Mouse (Mus musculus) mouse embryonic stem cell (cell line): ENCODE measurements around the gene Tnrc6c.

Experiments
- in situ Hi-C, 2 experiments: fragments of 300-500 bp; cut with MboI; formaldehyde crosslinking; loops; 1 replicate in 1 of 2; 3 replicates in 1 of 2; pipeline ENCODE4 v1.14.3; 2019 to 2020; ENCODE audit warnings: low sequenced_read_pairs in 2 of 2, low pct_unique_long_range_greater_than_20kb in 1 of 2, mixed read lengths in 1 of 2; ENCODE audit not compliant: unreplicated experiment in 1 of 2

Gene Tnrc6c

DNA sequence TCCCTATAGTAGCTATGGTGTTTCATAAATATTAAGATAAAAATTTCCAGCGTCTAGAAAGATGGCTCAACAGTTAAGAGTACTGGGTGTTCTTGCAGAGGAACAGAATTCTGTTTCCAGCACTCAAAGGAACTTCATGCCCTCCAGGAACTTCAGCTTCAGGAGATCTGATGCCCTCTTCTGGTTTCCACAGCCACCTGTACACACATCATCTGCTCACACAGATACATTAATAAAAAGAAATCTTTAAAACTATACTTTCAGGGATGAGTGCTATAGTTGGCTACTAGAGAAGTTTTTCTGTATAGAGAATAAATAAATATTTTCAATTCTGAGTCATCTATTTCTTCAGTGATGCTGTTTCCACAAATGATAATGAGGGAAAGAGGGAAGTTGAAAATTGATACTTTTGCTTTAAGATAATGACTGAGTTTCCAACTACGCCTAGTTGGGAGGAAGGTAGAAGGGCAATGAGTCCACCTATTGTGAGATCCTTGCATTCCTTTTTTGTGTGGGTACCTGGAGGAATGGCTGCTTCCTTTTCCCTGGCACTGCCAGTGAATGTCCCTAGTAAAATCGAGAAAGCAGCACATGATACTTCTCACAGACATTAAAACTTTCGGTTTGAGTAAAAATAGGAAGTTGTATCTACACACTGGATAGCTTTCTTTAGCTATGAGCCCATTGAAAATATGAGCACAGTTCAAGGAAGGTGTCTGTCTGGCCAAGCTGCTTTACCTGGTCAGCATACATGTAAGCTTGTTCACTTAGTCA lies 9.1 kb downstream of the Tnrc6c start:
- in situ Hi-C loops: no loop called here

DNA sequence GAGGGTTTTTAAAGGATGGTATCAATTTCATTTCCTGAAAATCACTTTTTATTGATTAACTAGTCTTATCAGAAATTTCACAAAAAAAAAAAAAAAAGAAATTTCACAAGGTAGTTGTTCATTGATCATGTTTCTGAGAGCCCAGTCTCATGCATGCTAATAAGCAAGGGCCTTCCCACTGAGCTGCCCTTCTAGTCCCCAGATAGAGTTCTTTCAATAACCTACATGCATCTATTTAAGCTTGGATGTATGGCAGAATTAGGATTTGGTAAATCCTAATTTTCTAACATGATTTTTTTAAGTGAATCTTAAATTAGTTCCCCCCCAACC lies 9.7 kb downstream of the Tnrc6c start:
- in situ Hi-C loops: no loop called here

DNA sequence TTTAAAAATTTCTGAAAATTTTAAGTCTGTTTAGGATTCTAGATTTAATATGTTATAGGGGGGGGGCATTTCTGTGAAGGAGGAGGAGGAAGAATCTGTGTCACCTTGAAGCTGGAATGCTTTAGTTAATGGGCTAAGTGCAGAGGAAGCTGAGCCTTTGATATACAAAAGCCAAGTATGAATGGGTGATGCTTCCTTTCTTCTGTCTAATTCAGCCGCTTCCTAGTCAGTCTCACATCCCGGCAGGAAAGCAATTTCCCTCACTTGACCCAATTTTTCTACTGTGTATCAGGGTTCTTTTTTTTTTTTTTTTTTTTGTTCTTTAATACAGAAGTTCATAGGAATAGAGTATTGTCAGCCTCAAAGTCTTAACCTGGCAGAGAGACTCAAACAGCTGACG lies 11.1 kb downstream of the Tnrc6c start:
- in situ Hi-C loops: no loop called here

- in situ Hi-C loops: no loop called here
Observed at GRCm38 (mm10) chr11:117666563-117666962, 12.5 kb downstream of the Tnrc6c start.

GRCm38 (mm10) chr11:117667152-117667551 lies 13.1 kb downstream of the Tnrc6c start:
- in situ Hi-C loops: no loop called here

GRCm38 (mm10) chr11:117667825-117668224 lies 13.7 kb downstream of the Tnrc6c start:
- in situ Hi-C loops: no loop called here

- in situ Hi-C loops: no loop called here
Observed at GRCm38 (mm10) chr11:117671626-117672025, 17.5 kb downstream of the Tnrc6c start.

DNA sequence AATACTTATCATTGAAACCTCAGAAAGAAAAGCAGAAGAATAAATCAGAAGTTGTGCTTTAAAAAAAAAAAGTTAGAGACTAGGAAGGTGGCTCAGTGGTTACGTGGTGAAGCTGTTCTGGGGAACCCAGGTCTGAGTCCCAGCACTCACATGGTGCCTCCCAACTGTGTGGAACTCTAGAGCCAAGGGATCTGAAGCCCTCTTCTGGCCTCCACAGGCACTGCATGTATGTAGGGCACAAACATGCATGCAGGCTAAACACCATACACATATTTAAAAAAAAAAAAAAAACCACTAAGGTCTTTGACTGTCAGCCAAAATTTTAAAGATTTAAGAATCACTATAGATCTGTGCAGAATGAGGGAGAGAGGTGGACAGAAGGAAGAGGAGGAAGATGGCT lies 20.4 kb downstream of the Tnrc6c start:
- in situ Hi-C loops: no loop called here

- in situ Hi-C loops: no loop called here
Observed at GRCm38 (mm10) chr11:117676649-117677048, 22.6 kb downstream of the Tnrc6c start.

DNA sequence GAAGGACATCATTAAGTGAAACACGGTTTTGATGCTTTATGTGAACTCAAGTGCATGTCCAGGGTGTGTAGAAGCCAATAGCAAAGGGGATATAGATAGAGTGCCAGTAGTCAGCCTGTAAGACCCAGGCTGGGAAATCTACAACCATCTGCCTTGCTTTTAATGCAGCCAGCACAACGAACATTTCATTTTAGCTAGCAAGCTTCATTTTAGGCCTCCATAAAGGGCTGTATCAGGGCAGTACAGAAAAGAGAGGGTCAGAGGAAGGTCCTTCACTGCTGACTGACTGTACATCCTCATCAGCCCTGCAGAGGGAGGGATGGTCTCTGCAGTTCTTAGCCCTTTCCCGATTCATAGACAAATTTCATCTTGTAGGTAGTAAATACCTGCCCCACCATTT lies 23.0 kb downstream of the Tnrc6c start:
- in situ Hi-C loops: no loop called here

DNA sequence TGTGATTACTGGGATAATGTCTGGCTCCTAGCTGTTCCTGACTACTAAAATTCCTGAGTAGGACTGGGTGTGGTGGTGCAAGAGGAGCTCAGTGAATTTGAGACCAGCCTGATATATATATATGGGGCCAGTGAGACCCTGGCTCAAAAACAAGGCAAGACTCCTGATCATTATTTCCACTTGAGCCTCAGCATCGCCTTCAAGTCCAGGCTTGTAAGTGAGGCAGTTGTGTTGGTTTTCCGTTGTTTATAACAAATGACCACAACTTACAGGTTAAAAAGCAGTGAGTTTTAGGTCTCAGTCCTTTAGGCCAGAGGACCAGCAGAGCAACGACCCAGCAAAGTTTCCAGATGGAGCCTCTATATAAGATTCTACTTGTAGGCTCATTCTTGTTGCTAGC lies 23.5 kb downstream of the Tnrc6c start:
- in situ Hi-C loops: no loop called here

- in situ Hi-C loops: no loop called here
Observed at GRCm38 (mm10) chr11:117678155-117678554, 24.1 kb downstream of the Tnrc6c start.

GRCm38 (mm10) chr11:117678740-117679139 lies 24.7 kb downstream of the Tnrc6c start:
- in situ Hi-C loops: no loop called here

DNA sequence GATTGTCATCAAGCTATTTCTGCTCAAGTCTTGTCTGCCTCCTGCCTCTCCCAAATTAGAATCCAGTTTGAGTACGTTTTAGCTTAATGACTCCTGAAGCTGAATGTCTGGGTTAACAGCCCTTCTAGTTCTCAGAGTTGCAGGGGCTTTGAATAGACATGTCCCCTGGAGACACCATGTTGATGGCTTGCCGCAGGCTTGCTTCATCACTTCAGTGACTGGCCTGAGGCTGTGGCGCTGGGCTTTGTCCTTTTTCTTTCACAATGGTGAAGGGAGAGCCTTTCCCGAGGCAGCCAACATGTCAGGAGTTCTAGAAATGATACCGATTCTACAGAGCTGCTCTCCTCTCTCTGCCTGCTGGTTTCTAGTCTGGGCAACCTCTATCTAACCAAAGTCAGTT lies 30.6 kb downstream of the Tnrc6c start:
- in situ Hi-C loops: no loop called here

GRCm38 (mm10) chr11:117685461-117685860 lies 31.4 kb downstream of the Tnrc6c start:
- in situ Hi-C loops: no loop called here

GRCm38 (mm10) chr11:117686021-117686420 lies 31.9 kb downstream of the Tnrc6c start:
- in situ Hi-C loops: no loop called here

GRCm38 (mm10) chr11:117688603-117689002 lies 34.5 kb downstream of the Tnrc6c start:
- in situ Hi-C loops: no loop called here

DNA sequence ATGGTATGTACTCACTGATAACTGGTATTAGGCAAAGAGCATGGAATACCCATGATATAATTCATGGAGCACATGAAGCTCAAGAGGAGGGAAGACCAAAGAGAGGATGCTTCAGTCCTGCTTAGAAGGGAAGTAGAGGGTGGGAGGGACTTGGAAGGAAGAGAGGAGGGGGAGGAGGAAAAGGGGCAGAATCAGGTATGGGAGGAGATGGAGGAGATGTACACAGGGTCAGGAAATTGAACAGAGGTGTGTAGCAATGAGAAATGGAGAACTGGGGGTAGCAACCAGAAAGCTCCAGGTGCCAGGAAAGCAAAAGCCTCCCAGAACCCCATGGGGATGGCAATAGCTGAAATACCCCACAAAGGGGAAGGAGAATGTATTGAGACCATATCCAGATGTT lies 37.2 kb downstream of the Tnrc6c start:
- in situ Hi-C loops: no loop called here

DNA sequence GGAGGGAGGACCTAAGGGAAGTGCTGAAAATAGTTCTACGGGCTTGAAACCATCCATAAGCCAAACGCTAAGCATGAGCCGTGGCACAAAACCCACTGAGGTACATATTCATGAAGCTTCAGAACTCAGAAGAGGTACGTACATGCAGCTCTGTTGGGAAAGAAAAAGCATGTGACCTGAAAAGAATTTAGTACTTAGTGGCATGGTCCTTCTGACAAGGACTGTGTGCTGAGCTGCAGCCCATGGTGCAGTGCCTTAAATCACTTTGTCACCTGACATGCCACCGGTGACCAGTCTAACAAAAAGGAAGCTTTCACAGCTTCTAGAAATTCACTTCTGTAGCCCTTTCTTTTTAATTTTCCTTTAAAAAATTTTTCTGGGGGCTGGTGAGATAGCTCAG lies 40.0 kb downstream of the Tnrc6c start:
- in situ Hi-C loops: no loop called here

- in situ Hi-C loops: no loop called here
Observed at GRCm38 (mm10) chr11:117696585-117696984, 42.5 kb downstream of the Tnrc6c start.

DNA sequence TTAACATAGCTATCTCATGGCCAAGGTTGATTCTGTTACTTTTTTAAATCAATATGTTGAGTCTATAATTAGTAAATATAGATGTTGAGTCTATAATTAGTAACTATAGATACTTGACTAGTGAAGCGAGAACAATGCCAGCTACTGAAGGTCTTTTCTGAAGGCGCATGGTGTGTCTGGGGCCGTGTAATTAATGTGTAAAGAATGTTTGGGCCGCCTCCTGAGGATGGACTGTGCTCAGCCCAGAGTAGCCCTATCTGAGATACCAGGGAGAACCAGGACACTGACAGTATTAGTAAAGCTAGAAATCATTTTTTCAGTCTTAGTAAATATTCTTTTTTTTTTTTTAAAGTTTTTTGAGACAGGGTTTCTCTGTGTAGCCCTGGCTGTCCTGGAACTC lies 46.8 kb downstream of the Tnrc6c start:
- in situ Hi-C loops: no loop called here
